In genomic region chr3:30012666-30013365, GRCm38 (mm10) we compare ENCODE assay signal across 8 mouse cellular contexts.
DNase-seq lines count a peak whose midpoint lies in the region; ATAC-seq and TF ChIP-seq lines count a peak whose summit lies in the region.

No protein-coding gene starts in this region.

- H3K36me3 ChIP-seq in ES-Bruce4 (ENCODE audit: control insufficient read depth, insufficient read depth, low read length, poor library complexity, severe bottlenecking): no peaks in the 10 kb centered on the region
- no peaks in the 10 kb centered on the region for H3K36me3 ChIP-seq in forebrain, embryonic 15.5 days
- no peaks in the 10 kb centered on the region for H3K36me3 ChIP-seq in limb, embryonic 12.5 days
- no peaks in the 10 kb centered on the region for H3K36me3 ChIP-seq in midbrain, embryonic 11.5 days (ENCODE audit: control insufficient read depth, insufficient read depth, low read length)

- no peak overlapping the region for H3K27ac ChIP-seq in ES-Bruce4 (ENCODE audit: insufficient read depth, low read length)
- H3K27ac ChIP-seq in forebrain, embryonic 15.5 days (replicated peaks): no peak overlapping the region
- peak overlapping the region; percentile 100 for H3K27ac ChIP-seq in limb, embryonic 12.5 days
- peak overlapping the region; percentile 72 for H3K27ac ChIP-seq in midbrain, embryonic 11.5 days (ENCODE audit: low read depth, low read length)

- H3K27me3 ChIP-seq in ES-Bruce4 (ENCODE audit: control insufficient read depth, insufficient read depth, low read length, poor library complexity, severe bottlenecking): peaks cover 4% of the 10 kb centered on the region; the same call in 1 of the 2 replicates
- H3K27me3 ChIP-seq in forebrain, embryonic 15.5 days: peaks cover 39% of the 10 kb centered on the region
- no peaks in the 10 kb centered on the region for H3K27me3 ChIP-seq in limb, embryonic 12.5 days
- H3K27me3 ChIP-seq in midbrain, embryonic 11.5 days (ENCODE audit: control insufficient read depth, insufficient read depth, low read length): no peaks in the 10 kb centered on the region

- H3K4me2 ChIP-seq in forebrain, embryonic 15.5 days (replicated peaks): peak overlapping the region; percentile 56
- peak overlapping the region; percentile 71 for H3K4me2 ChIP-seq in limb, embryonic 12.5 days
- peak overlapping the region; percentile 80 for H3K4me2 ChIP-seq in midbrain, embryonic 11.5 days

- 0 out of 2 replicates have a peak overlapping the region, but pooled peaks have one; percentile 48 for H3K9ac ChIP-seq in ES-Bruce4 (ENCODE audit: low read depth, poor library complexity, severe bottlenecking)
- peak overlapping the region; percentile 34; the same call in 1 of the 2 replicates for H3K9ac ChIP-seq in forebrain, embryonic 15.5 days (replicated peaks)
- H3K9ac ChIP-seq in limb, embryonic 12.5 days (replicated peaks): peak overlapping the region; percentile 99
- peak overlapping the region; percentile 80 for H3K9ac ChIP-seq in midbrain, embryonic 11.5 days (ENCODE audit: low read length)

- ATAC-seq in forebrain, embryonic 15.5 days (replicated peaks): peak; percentile 53
- ATAC-seq in limb, embryonic 12.5 days (ENCODE audit: insufficient number of reproducible peaks, insufficient read depth, low FRiP score, low TSS enrichment, low read depth): no peak
- ATAC-seq in midbrain, embryonic 11.5 days (ENCODE audit: low FRiP score): peak; percentile 83
- no peak for ATAC-seq in erythroid progenitor cell, adult 5-6 weeks (replicated peaks; ENCODE audit: low FRiP score, poor library complexity, severe bottlenecking)

- no peaks in the 10 kb centered on the region for H3K4me1 ChIP-seq in ES-Bruce4 (ENCODE audit: control insufficient read depth, insufficient read depth, low read length)
- H3K4me1 ChIP-seq in forebrain, embryonic 15.5 days: peaks cover 19% of the 10 kb centered on the region
- H3K4me1 ChIP-seq in limb, embryonic 12.5 days (replicated peaks): peaks cover 38% of the 10 kb centered on the region
- 0 out of 2 replicates have a peak, but pooled peaks cover 2% of the 10 kb centered on the region for H3K4me1 ChIP-seq in midbrain, embryonic 11.5 days (ENCODE audit: control insufficient read depth, insufficient read depth, low read length)

- TF ChIP-seq CTCF in ES-Bruce4 (IDR thresholded peaks at IDR 0.05; ENCODE audit: low read depth, low read length): no peak

- peak; percentile 31 for DNase-seq in adrenal gland, postnatal 25 days
- peak; percentile 78 for DNase-seq in heart, postnatal 4 days
- DNase-seq in midbrain, embryonic 11.5 days (ENCODE audit: low spot score, missing footprints): peak; percentile 97
- DNase-seq in thymus, adult 18-20 months: no peak

- peak overlapping the region; percentile 48 for H3K4me3 ChIP-seq in ES-Bruce4 (ENCODE audit: low read depth, low read length)
- peak overlapping the region; percentile 34 for H3K4me3 ChIP-seq in forebrain, embryonic 15.5 days
- peak overlapping the region; percentile 82 for H3K4me3 ChIP-seq in limb, embryonic 12.5 days (replicated peaks)
- peak overlapping the region; percentile 55 for H3K4me3 ChIP-seq in midbrain, embryonic 11.5 days (ENCODE audit: low read depth, low read length)

- WGBS in forebrain, embryonic 15.5 days: under 1% methylated on average over 29 of the region's 29 CpGs
- WGBS in limb, embryonic 12.5 days: under 1% methylated on average over 29 of the region's 29 CpGs
- WGBS in midbrain, embryonic 11.5 days: under 1% methylated on average over 29 of the region's 29 CpGs

- TF ChIP-seq EP300 in ES-Bruce4 (IDR thresholded peaks at IDR 0.05; ENCODE audit: insufficient read depth, low read depth, low read length): no peak

- no peak for TF ChIP-seq POLR2A in ES-Bruce4 (IDR thresholded peaks at IDR 0.05; ENCODE audit: insufficient read depth, low read length)

- no peaks in the 10 kb centered on the region for H3K9me3 ChIP-seq in ES-Bruce4 (replicated peaks; ENCODE audit: control insufficient read depth, insufficient read depth, low read length, poor library complexity, severe bottlenecking)
- H3K9me3 ChIP-seq in forebrain, embryonic 15.5 days: no peaks in the 10 kb centered on the region
- no peaks in the 10 kb centered on the region for H3K9me3 ChIP-seq in limb, embryonic 12.5 days
- no peaks in the 10 kb centered on the region for H3K9me3 ChIP-seq in midbrain, embryonic 11.5 days (ENCODE audit: control insufficient read depth, low read length)

Comparison
In these comparisons a context has a peak if more than half of its experiments do, and no peak if none do; other contexts are left out.
1. H3K27ac ChIP-seq: peak in limb, embryonic 12.5 days (single experiment) and midbrain, embryonic 11.5 days (single experiment); none in ES-Bruce4 (single experiment) and forebrain, embryonic 15.5 days (single experiment).
2. H3K9ac ChIP-seq: peak in every context shown above with its lines; median percentile 99 in limb, embryonic 12.5 days; 80 in midbrain, embryonic 11.5 days; 48 in ES-Bruce4; 34 in forebrain, embryonic 15.5 days.
3. DNase-seq: peak in adrenal gland, postnatal 25 days (single experiment), heart, postnatal 4 days (single experiment) and midbrain, embryonic 11.5 days (single experiment); none in thymus, adult 18-20 months (0 of 2).
4. ATAC-seq: peak in forebrain, embryonic 15.5 days (single experiment) and midbrain, embryonic 11.5 days (single experiment); none in limb, embryonic 12.5 days (single experiment) and erythroid progenitor cell, adult 5-6 weeks (single experiment).
5. Peak in every context shown above with its lines, with median percentiles within 50 percentile points of each other: H3K4me3 ChIP-seq and H3K4me2 ChIP-seq.